Mouse (Mus musculus) central nervous system, embryonic 11.5 days (tissue): ENCODE measurements around the gene Hcar2. TPM values are rescaled to one million over a fixed set of nuclear protein-coding genes. Genes with fewer than 3 reads are reported as not detected.

ENCODE experiments used
- polyA plus RNA-seq: library from polyadenylated mRNA; depleted of rRNA; stranded (reverse); fragments of >200 nt; gene quantifications from 2 replicates; pipeline ENCODE4 v1.2.3, GENCODE M21; 2012; rRNA removed

The Hcar2 gene
- 0.02 TPM in 1 of 2 replicates, not detected in the other for polyA plus RNA-seq

DNA sequence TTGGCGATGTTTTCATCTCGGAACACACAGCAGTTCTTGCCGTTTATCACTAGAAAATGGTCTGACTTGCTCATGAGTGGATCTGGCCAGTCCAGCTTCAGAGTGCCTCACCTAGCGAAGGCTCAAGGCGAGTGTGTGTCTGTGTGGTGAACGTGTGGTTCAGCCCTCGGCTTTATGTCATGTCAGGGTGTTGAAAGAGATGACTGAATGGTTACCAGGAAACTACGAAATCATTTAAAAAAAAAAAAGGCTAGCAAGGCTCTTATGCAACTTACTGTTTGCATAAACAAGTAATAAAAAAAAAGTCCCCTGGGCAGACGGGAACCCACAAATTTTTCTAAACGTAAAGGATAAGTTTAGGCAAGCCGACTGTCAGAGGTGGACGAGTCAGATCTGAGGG is at the start of gene Hcar2:
Hcar2 (minus strand) TSS at position 135 of the 400 bp plus-strand sequence.

DNA sequence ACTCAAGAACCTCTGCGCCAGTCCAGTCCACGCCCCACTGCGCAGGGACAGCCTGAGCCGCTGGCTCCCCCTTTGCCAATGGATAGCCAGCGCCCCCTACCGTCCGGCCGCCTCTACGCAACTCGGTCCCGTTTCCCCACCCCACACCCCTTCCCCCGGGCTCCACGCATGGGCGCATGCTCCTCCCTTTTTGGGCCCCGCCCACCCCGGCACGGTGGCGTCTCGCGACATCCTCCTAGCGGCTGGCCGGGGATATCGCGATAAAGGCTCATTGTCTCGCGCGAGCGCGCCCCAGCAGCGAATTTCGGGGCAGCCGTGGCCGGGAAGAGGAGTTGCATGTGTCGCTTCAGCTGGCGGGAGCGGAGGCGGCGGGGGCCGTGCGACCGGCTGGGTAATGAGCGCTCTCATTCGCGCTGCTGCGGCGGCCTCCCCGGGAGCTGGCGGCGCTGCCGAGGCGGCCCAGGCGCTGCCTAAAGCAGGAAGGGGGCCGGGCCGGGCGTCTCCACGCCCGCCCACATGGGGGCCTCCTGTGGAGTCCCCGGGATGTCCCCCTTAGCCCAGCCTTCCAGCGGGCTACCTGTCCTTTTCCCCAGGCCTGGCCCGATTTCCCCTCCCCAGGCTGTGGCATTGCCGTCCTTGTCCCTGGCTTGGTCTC is 41.8 kb upstream of the Hcar2 start, which contains the start of gene Denr:
Denr (plus strand) TSS at position 200 of the 655 bp plus-strand sequence.

DNA sequence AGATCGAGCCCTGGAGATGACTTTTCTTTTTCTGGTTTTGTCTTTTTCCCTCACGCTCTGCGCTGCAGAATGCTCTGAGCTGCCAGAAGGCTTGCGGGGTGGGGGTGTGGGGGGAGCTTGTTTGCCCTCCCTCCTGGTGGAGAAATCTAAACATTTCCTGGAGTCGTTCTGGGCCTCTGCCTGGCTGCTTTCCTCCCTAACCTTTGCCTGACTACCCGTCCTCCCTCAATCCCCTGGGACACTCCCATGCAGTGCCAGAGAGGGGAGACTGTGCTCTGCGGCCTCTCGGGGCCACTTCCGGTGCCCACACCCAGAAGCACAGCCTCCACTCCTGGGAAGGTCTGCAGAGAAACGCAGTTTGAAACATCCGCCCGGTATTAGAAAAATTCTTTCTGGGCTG is 14.6 kb upstream of the Hcar2 start, which contains the start of gene Hcar1:
Hcar1 (minus strand) TSS at position 93 of the 400 bp plus-strand sequence.

Other genes starting within 250 kb of the Hcar2 start
- gene Clip1, start 180.9 kb downstream of the Hcar2 start, polyA plus RNA-seq, result 56.3 and 90.1 TPM in 2 replicates
- gene Zcchc8, start 144.4 kb downstream of the Hcar2 start, polyA plus RNA-seq, result 94.0 and 121 TPM in 2 replicates
- gene Rsrc2, start 116.1 kb downstream of the Hcar2 start, polyA plus RNA-seq, result 194 and 240 TPM in 2 replicates
- 32.3 and 45.0 TPM in 2 replicates for gene Kntc1, start 115.8 kb downstream of the Hcar2 start, polyA plus RNA-seq
- 0.06 and 0.11 TPM in 2 replicates for gene Hcar1, start 14.5 kb upstream of the Hcar2 start, polyA plus RNA-seq
- gene Denr, start 41.7 kb upstream of the Hcar2 start, polyA plus RNA-seq, result 93.9 and 138 TPM in 2 replicates
- 0.83 and 0.90 TPM in 2 replicates for gene Gm43518, start 61.9 kb upstream of the Hcar2 start, polyA plus RNA-seq
- 4.0 and 6.8 TPM in 2 replicates for gene Ccdc62, start 65.2 kb upstream of the Hcar2 start, polyA plus RNA-seq
- 8.1 and 17.8 TPM in 2 replicates for gene Hip1r, start 108.1 kb upstream of the Hcar2 start, polyA plus RNA-seq
- gene Vps37b, start 166.8 kb upstream of the Hcar2 start, polyA plus RNA-seq, result 44.8 and 50.9 TPM in 2 replicates
- gene Abcb9, start 230.3 kb upstream of the Hcar2 start, polyA plus RNA-seq, result 0.96 and 1.1 TPM in 2 replicates
- gene Ogfod2, start 246.8 kb upstream of the Hcar2 start, polyA plus RNA-seq, result 20.5 and 20.8 TPM in 2 replicates